Mouse (Mus musculus) midbrain, embryonic 16.5 days (tissue): ENCODE results near the gene Dmtf1. TPM values are rescaled to one million over a fixed set of nuclear protein-coding genes. Genes with fewer than 3 reads are reported as not detected.
A peak's percentile ranks its signal among the peaks of the same experiment; 100 is the strongest.

Experiments
- ATAC-seq: fragments of 200-750 bp; cut with Nextera tagmentation; 2 replicates; pipeline ENCODE4 v1.8.0; 2017; ENCODE audit warnings: moderate TSS enrichment
- H3K27ac ChIP-seq: fragments of 300-500 bp; sonication (generic); 2 replicates; pipeline ENCODE4 v1.5.1; 2014; ENCODE audit warnings: mild to moderate bottlenecking, low read length, mixed read lengths
- H3K27me3 ChIP-seq: fragments of 300-500 bp; sonication (generic); 2 replicates; pipeline ENCODE4 v1.6.1; 2014; ENCODE audit warnings: low read depth, low read length, mixed read lengths; ENCODE audit not compliant: control insufficient read depth, insufficient read depth
- H3K36me3 ChIP-seq: fragments of 300-500 bp; sonication (generic); 2 replicates; pipeline ENCODE4 v1.6.1; 2014; ENCODE audit warnings: mild to moderate bottlenecking, low read length, moderate library complexity, mixed read lengths; ENCODE audit not compliant: control insufficient read depth, insufficient read depth
- H3K4me1 ChIP-seq: fragments of 300-500 bp; sonication (generic); 2 replicates; pipeline ENCODE4 v1.6.1; 2014; ENCODE audit warnings: mild to moderate bottlenecking, low read length, mixed read lengths; ENCODE audit not compliant: control insufficient read depth, insufficient read depth
- H3K4me2 ChIP-seq: fragments of 300-500 bp; sonication (generic); 2 replicates; pipeline ENCODE4 v1.6.1; 2014; ENCODE audit warnings: mild to moderate bottlenecking, low read length, mixed read lengths
- H3K4me3 ChIP-seq: fragments of 300-500 bp; sonication (generic); 2 replicates; pipeline ENCODE4 v1.5.1; 2014; ENCODE audit warnings: low read depth, mild to moderate bottlenecking, low read length, moderate library complexity, mixed read lengths
- H3K9ac ChIP-seq: fragments of 300-500 bp; sonication (generic); 2 replicates; pipeline ENCODE4 v1.6.1; 2014; ENCODE audit warnings: low read depth, low read length, mixed read lengths
- H3K9me3 ChIP-seq: fragments of 300-500 bp; sonication (generic); replicated peaks from 2 replicates; pipeline ENCODE4 v1.6.1; 2014; ENCODE audit warnings: mild to moderate bottlenecking, low read length, mixed read lengths; ENCODE audit not compliant: control insufficient read depth, poor library complexity, severe bottlenecking
- WGBS: fragments of 180-500 bp; shearing (Covaris S2); extraction: QIAGEN DNeasy Blood & Tissue Kit; methylation state at CpG from one replicate; pipeline ENCODE4 v1.1.7; 2014; 5-methylcytosine and 5-hydroxymethylcytosine counted together
- polyA plus RNA-seq: library from polyadenylated mRNA; unstranded; fragments of >200 nt; fragmentation: Nextera tagmentation; extraction: Ambion mirVana; gene quantifications from 2 replicates; pipeline ENCODE4 v1.2.1, GENCODE M21; 2015

Gene Dmtf1
- polyA plus RNA-seq, 1 experiment from 2014 or later: 57.9 TPM

DNA sequence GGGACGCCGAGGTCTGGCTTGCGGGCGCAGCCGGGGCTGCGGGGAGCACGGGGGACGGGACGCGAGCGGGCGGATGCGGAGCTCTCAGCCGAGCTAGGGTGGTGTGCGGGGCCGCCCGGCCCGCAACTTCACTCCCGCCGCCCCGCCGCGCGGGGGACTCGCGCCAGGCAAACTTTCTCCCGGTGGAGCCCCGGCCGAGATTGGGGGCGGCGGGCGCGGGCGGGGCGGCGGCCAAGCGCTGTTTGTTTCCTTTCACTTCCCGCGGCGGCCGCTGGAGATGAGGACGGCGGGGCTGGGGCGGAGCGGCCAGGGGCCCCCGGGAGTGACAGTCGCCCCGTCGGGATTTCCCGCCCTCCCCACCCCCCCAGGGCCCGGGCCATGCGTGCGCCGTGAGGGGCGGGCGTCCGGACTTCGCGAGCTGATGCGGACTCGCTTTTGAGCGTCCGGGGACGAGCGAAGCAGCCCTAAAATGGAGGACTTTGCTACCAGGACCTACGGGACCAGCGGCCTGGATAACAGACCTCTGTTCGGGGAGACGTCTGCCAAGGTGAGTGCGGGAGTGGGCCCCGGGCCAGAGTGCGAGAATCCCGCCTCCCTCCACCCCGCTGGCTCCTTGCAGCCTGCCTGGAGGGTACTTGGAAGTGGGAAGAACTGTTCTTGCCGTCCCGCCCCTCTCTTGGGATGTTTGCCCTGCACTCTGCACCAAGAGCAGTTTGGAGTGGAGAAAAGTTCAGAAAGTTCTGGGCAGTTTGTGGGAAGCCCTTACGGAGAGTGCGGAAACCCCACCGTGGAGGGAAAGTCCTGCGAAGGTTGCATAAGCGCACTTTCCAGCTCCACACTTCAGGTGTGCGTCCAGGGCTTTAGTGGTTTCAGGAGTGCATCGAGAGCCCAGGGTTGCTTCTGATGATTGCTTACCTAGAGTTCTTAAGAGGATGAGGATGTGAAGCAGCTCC, 60.5 kb downstream of the Dmtf1 start:
- H3K4me2 ChIP-seq: peak overlapping the region; percentile 87
- H3K36me3 ChIP-seq: no peaks in the 10 kb centered on the region
- H3K9me3 ChIP-seq: peaks cover 1% of the 10 kb centered on the region; the same call in 1 of the 2 replicates
- H3K9ac ChIP-seq: peak overlapping the region; percentile 69
- peak; percentile 87 for ATAC-seq
- peaks cover 5% of the 10 kb centered on the region for H3K4me1 ChIP-seq
- 0 out of 2 replicates have a peak overlapping the region, but pooled peaks have one; percentile 28 for H3K27ac ChIP-seq
- H3K4me3 ChIP-seq: peak overlapping the region; percentile 95
- H3K27me3 ChIP-seq: peaks cover 2% of the 10 kb centered on the region
- 1% methylated on average over 63 of the region's 83 CpGs for WGBS

DNA sequence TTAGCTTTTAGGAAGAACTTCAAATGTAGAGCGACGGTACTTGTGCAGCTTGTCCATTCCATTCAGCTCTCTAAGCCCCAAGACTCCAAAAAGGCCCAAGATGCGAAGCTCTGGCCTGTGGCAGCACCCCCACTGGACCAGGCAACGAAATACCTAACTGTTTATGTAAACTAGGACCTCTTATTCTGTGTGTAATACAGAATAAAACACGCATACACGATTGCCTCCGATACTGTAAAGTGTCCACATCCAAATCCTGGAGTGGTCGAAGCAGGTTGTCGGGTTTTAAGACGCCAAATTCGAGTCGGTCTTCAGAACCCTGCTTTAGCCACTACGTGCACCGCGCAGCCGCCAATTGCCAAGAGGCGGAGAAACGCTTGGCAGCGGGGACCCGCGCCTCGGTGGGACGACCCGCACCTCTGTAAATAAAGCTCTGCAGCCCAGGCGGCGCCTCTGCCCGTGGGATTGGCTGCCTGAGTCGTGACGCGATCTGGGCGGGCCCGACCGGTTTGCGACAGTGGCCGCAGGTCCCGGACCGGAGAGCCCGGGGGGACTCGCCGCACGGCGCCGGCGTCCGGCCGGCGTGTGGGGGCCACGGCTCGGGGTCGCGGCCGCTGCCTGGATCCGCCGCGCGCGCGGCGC, 61.2 kb downstream of the Dmtf1 start, which contains the start of gene Tmem243:
Tmem243 (plus strand) TSS at position 462 of the 642 bp plus-strand sequence.
- Histone ChIP-seq H3K27me3 (peaks cover 2% of the 10 kb centered on the region), H3K36me3 (no peaks in the 10 kb centered on the region), H3K27ac (peak within 1 kb of the TSS; percentile 28; the same call in 1 of the 2 replicates), H3K4me2 (peak within 1 kb of the TSS; percentile 87), H3K9me3 (peaks cover 3% of the 10 kb centered on the region; the same call in 1 of the 2 replicates), H3K4me1 (peaks cover 5% of the 10 kb centered on the region), H3K9ac (peak within 1 kb of the TSS; percentile 69), H3K4me3 (peak within 1 kb of the TSS; percentile 95)
- whole genome bisulfite sequencing: under 1% methylated on average over 38 of the region's 59 CpGs
- ATAC-seq: peak; percentile 98

DNA sequence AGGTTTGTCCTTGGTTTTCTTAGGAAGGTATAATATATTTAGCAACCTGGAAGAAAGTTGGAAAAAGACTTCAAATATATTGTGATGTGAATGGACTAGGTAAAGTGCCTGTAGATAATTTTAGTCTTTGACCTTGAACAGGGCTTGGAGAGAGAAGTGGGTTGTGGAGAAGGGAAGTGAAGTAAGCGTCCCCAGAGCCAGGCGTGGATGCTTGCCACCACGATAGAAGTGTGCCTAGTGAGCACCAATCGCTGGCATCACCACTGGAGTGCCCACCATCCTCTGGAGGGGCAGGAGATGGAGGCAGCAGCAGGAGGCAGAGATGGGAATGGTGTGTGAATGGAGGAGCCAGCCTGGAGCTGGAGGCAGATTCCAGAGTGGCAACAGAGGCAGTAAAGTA, 68.1 kb downstream of the Dmtf1 start:
- Histone ChIP-seq H3K9me3 (peaks cover 3% of the 10 kb centered on the region; the same call in 1 of the 2 replicates), H3K4me1 (no peaks in the 10 kb centered on the region), H3K4me2 (no peak overlapping the region), H3K9ac (no peak overlapping the region), H3K4me3 (no peak overlapping the region), H3K36me3 (no peaks in the 10 kb centered on the region), H3K27ac (no peak overlapping the region), H3K27me3 (no peaks in the 10 kb centered on the region)
- WGBS: 90% methylated on average over 4 of the region's 4 CpGs
- no peak for ATAC-seq

DNA sequence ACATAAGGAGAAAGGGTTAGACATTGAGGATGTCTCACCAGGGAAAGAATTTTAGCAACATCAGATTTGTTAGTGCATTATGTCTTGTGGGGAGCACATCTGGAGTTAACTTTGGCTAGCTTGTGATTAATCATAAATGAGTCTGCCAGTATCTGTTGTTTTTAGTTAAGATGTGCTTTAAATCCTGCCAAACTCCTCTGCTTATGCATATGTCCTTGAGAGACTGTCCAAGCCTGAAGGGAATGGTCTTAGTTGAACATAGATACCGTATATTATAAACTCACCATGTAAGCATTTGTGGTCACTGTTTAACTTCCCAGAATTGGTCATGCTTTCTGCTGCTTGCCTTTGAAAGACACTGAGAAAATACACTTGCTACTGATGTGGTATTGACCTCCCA, 68.9 kb downstream of the Dmtf1 start:
- 92% methylated on average over 1 of the region's 1 CpGs for WGBS
- Histone ChIP-seq H3K27ac (no peak overlapping the region), H3K4me2 (no peak overlapping the region), H3K9ac (no peak overlapping the region), H3K27me3 (no peaks in the 10 kb centered on the region), H3K4me3 (no peak overlapping the region), H3K9me3 (peaks cover 3% of the 10 kb centered on the region; the same call in 1 of the 2 replicates), H3K36me3 (no peaks in the 10 kb centered on the region), H3K4me1 (no peaks in the 10 kb centered on the region)
- ATAC-seq: no peak

DNA sequence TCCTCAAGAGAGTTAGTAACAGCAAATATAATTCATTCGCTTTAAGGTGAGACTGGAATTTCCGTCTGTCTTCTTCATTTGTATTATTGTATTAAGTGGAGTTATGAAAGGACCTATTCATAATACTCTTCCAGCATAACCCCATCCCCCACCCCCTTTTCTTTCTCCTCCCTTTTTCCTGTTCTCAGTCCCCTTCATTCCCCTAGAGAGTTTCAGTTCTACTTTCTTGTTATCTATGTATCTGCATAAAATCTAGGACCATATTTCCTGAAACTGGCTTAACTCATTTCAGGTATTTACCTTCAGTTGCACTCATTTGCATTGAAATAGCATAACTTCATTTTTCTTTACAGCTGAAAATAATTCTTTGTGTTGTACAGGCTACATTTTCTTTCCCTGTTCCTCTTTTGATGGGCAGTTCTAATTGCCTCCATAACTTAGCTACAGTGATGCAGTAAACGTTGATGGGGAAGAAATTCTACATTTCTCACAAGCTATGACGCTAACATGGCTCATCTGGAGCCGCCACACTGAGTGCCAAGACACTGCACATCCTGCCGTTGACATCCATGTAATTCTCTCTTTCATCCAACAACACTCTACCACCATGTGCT, 71.0 kb downstream of the Dmtf1 start:
- no peaks in the 10 kb centered on the region for H3K36me3 ChIP-seq

GRCm38 (mm10) chr5:9086924-9087719, 74.5 kb downstream of the Dmtf1 start:
- no peak for ATAC-seq
- Histone ChIP-seq H3K4me1 (no peaks in the 10 kb centered on the region), H3K4me2 (no peak overlapping the region), H3K27ac (no peak overlapping the region), H3K36me3 (no peaks in the 10 kb centered on the region), H3K27me3 (no peaks in the 10 kb centered on the region), H3K4me3 (no peak overlapping the region), H3K9me3 (no peaks in the 10 kb centered on the region), H3K9ac (no peak overlapping the region)
- 84% methylated on average over 3 of the region's 3 CpGs for WGBS

More for the DNA sequence above, 71.0 kb downstream of the Dmtf1 start:
- no peak overlapping the region for H3K27ac ChIP-seq
- H3K4me1 ChIP-seq: no peaks in the 10 kb centered on the region
- no peak overlapping the region for H3K4me2 ChIP-seq
- WGBS: 88% methylated on average over 6 of the region's 6 CpGs
- no peak overlapping the region for H3K4me3 ChIP-seq
- H3K27me3 ChIP-seq: no peaks in the 10 kb centered on the region
- no peak for ATAC-seq
- H3K9ac ChIP-seq: no peak overlapping the region
- H3K9me3 ChIP-seq: no peaks in the 10 kb centered on the region

DNA sequence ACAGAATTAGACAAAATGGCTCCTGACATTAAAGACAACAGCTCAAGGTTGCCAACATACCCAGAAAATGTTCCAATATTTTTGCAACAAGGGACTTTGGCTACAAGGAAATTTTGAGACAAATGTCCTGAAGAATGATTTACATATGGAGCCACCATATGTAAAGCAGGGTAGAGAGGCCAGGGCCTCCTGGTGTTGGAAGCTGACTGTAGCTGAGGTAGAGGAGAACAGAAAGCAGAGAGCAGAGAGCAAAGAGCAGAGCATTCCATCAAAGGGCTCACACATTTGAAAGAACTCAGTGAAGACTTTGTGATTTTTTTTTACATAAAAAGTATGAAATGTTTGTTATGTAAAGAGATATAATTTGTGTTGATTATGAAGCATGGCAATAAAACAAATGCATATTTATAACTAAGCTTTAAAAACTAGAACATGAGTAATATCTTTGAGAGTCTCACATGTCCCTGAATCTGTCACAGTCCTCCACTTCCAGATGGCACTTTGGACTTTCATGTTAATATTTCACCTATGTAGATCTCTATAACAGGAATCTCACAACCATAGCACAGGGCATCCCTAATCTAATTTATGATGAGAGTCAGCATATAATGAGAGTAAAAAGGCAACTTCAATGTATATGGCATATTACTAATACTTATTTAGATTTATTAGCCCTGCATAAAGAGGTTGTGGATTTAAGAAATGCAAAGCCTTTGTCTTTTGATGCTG, 81.6 kb downstream of the Dmtf1 start:
- Histone ChIP-seq H3K4me1 (no peaks in the 10 kb centered on the region), H3K27me3 (no peaks in the 10 kb centered on the region), H3K27ac (no peak overlapping the region), H3K9me3 (no peaks in the 10 kb centered on the region), H3K4me2 (no peak overlapping the region), H3K4me3 (no peak overlapping the region), H3K36me3 (no peaks in the 10 kb centered on the region), H3K9ac (no peak overlapping the region)
- ATAC-seq: no peak
